Mouse (Mus musculus): Measurements from ENCODE around the gene Eif2b3.

DNA sequence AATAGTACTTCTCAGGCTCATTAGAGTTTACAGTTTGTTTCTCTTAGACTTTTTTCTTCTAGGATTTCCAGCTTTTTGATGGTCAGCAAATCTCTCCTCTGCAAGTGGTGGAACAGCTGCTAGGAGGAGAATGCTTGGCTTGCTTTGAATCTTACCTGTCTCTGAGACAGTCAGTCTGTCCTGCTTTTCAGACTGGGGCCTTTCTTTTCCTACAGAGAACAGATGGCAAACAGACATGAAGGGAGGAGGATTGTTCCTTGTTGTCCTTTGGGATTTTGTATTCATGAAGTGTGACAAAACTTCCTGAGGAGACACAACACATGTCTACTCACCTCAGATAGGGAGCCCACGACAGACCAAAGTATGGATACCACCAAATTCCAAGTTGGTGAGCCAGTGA, 21.6 kb downstream of the Eif2b3 start:
- TF ChIP-seq POLR2A (IDR thresholded peaks at IDR 0.05; ENCODE audit: borderline replicate concordance, insufficient read depth, low read length), result no peak
- TF ChIP-seq CTCF (IDR thresholded peaks at IDR 0.05; ENCODE audit: borderline replicate concordance, insufficient read depth, low read depth, low read length), result no peak

Measured in cerebellum, adult 2 months (tissue).